Mouse (Mus musculus) CH12.LX (cell line): ENCODE measurements around the gene Togaram2. TPM values are rescaled to one million over a fixed set of nuclear protein-coding genes. Genes with fewer than 3 reads are reported as not detected.

ENCODE experiments used
- DNase-seq: peaks from one replicate; pipeline ENCODE4 v3.0.0-alpha.2; 2013; ENCODE audit errors: extremely low read depth
- H3K27ac ChIP-seq: 2 replicates; pipeline ENCODE4 v1.5.1; 2012; ENCODE audit warnings: low read depth, mild to moderate bottlenecking, control low read depth, moderate library complexity; ENCODE audit not compliant: insufficient read depth
- H3K27me3 ChIP-seq: replicated peaks from 2 replicates; pipeline ENCODE3; 2012; ENCODE audit warnings: inconsistent platforms
- H3K36me3 ChIP-seq, 2 experiments: replicated peaks in 1 of 2; 2 replicates each; pipeline versions ENCODE3 to v1.6.1; 2012; ENCODE audit warnings: inconsistent platforms in 1 of 2, low read length in 1 of 2, mild to moderate bottlenecking in 1 of 2, mixed read lengths in 1 of 2, moderate library complexity in 1 of 2; ENCODE audit not compliant: control insufficient read depth in 1 of 2, insufficient read depth in 1 of 2
- H3K4me1 ChIP-seq, 2 experiments: 2 replicates each; pipeline ENCODE4 v1.6.1; 2012; ENCODE audit warnings: inconsistent platforms in 1 of 2, moderate library complexity in 1 of 2; ENCODE audit not compliant: insufficient read depth in 2 of 2, control insufficient read depth in 1 of 2
- H3K4me2 ChIP-seq: 2 replicates; pipeline ENCODE4 v1.6.1; 2012; ENCODE audit warnings: low read depth, mild to moderate bottlenecking, control low read depth; ENCODE audit not compliant: poor library complexity, insufficient read depth, severe bottlenecking
- H3K4me3 ChIP-seq, 3 experiments: fragments of 150-350 bp in 1 of 3; sonication (generic) in 1 of 3; replicated peaks in 1 of 3; 2 replicates each; pipeline versions ENCODE3 to v1.5.1; 2011 to 2012; ENCODE audit warnings: low read depth in 2 of 3, low read length in 2 of 3, mild to moderate bottlenecking in 2 of 3, moderate library complexity in 2 of 3, control low read depth in 1 of 3, improper control_type of control experiment in 1 of 3, inconsistent platforms in 1 of 3, mixed read lengths in 1 of 3; ENCODE audit not compliant: poor library complexity in 1 of 3
- H3K79me2 ChIP-seq: replicated peaks from 2 replicates; pipeline ENCODE4 v1.6.1; 2012; ENCODE audit warnings: mild to moderate bottlenecking, moderate library complexity; ENCODE audit not compliant: control insufficient read depth, poor library complexity, insufficient read depth, severe bottlenecking; ENCODE audit errors: extremely low read depth
- H3K9ac ChIP-seq: 2 replicates; pipeline ENCODE4 v1.6.1; 2012; ENCODE audit warnings: low read depth, mild to moderate bottlenecking, control low read depth, moderate library complexity; ENCODE audit not compliant: insufficient read depth
- H3K9me3 ChIP-seq: replicated peaks from 2 replicates; pipeline ENCODE3; 2012; ENCODE audit warnings: low read length, inconsistent platforms, mixed read lengths
- CHD1 ChIP-seq: IDR thresholded peaks from 2 replicates; pipeline ENCODE4 v1.6.1; 2012; ENCODE audit warnings: low read depth, low read length, improper control_type of control experiment, inconsistent platforms
- CTCF ChIP-seq, 2 experiments: IDR thresholded peaks in 1 of 2; conservative IDR thresholded peaks in 1 of 2; 2 replicates each; pipeline ENCODE4 v1.5.1; 2011 to 2012; ENCODE audit warnings: low read depth in 2 of 2, low read length in 2 of 2, improper control_type of control experiment in 1 of 2, inconsistent platforms in 1 of 2, mild to moderate bottlenecking in 1 of 2, moderate library complexity in 1 of 2
- E2F4 ChIP-seq: IDR thresholded peaks from 2 replicates; pipeline ENCODE4 v1.6.1; 2011; ENCODE audit warnings: low read depth, low read length, improper control_type of control experiment; ENCODE audit not compliant: insufficient replicate concordance
- ELF1 ChIP-seq: IDR thresholded peaks from 2 replicates; pipeline ENCODE4 v1.6.1; 2014; ENCODE audit warnings: low read depth, mild to moderate bottlenecking, inconsistent platforms, low read length, improper control_type of control experiment
- ETS1 ChIP-seq: conservative IDR thresholded peaks from 2 replicates; pipeline ENCODE4 v1.6.1; 2012; ENCODE audit warnings: low read depth, mild to moderate bottlenecking, inconsistent platforms, low read length, improper control_type of control experiment, moderate library complexity
- JUN ChIP-seq: IDR thresholded peaks from 2 replicates; pipeline ENCODE4 v1.6.1; 2011; ENCODE audit warnings: low read depth, mild to moderate bottlenecking, low read length, improper control_type of control experiment, moderate library complexity; ENCODE audit not compliant: insufficient read depth
- JUND ChIP-seq: conservative IDR thresholded peaks from 2 replicates; pipeline ENCODE4 v1.6.1; 2011; ENCODE audit warnings: low read depth, low read length, improper control_type of control experiment
- KAT2A ChIP-seq: IDR thresholded peaks from 2 replicates; pipeline ENCODE4 v1.6.1; 2012; ENCODE audit warnings: low read length, improper control_type of control experiment, inconsistent platforms; ENCODE audit not compliant: insufficient replicate concordance
- MEF2A ChIP-seq: IDR thresholded peaks from 2 replicates; pipeline ENCODE4 v1.6.1; 2014; ENCODE audit warnings: low read depth, mild to moderate bottlenecking, inconsistent platforms, low read length, improper control_type of control experiment, borderline replicate concordance
- NELFE ChIP-seq: IDR thresholded peaks from 2 replicates; pipeline ENCODE4 v1.6.1; 2011; ENCODE audit warnings: low read depth, low read length, improper control_type of control experiment
- PAX5 ChIP-seq: IDR thresholded peaks from 2 replicates; pipeline ENCODE4 v1.6.1; 2012; ENCODE audit warnings: low read length, inconsistent platforms, mixed read lengths
- POLR2A ChIP-seq: IDR thresholded peaks from 2 replicates; pipeline ENCODE4 v1.6.1; 2011; ENCODE audit warnings: low read depth, mild to moderate bottlenecking, improper control_type of control experiment, low read length
- POLR2AphosphoS2 ChIP-seq: IDR thresholded peaks from 2 replicates; pipeline ENCODE4 v1.6.1; 2011; ENCODE audit warnings: low read depth, low read length, improper control_type of control experiment
- RAD21 ChIP-seq: IDR thresholded peaks from 2 replicates; pipeline ENCODE4 v1.6.1; 2011; ENCODE audit warnings: low read depth, mild to moderate bottlenecking, low read length, improper control_type of control experiment, moderate library complexity
- SIN3A ChIP-seq: IDR thresholded peaks from 2 replicates; pipeline ENCODE4 v1.6.1; 2012; ENCODE audit warnings: low read length, improper control_type of control experiment, inconsistent platforms
- SMC3 ChIP-seq: IDR thresholded peaks from 2 replicates; pipeline ENCODE4 v1.6.1; 2011; ENCODE audit warnings: low read depth, low read length, improper control_type of control experiment
- TBP ChIP-seq: conservative IDR thresholded peaks from 2 replicates; pipeline ENCODE4 v1.6.1; 2011; ENCODE audit warnings: low read depth, low read length, improper control_type of control experiment
- ZC3H11A ChIP-seq: IDR thresholded peaks from 2 replicates; pipeline ENCODE4 v1.6.1; 2012; ENCODE audit warnings: low read depth, mild to moderate bottlenecking, inconsistent platforms, low read length, improper control_type of control experiment
- ZMIZ1 ChIP-seq: IDR thresholded peaks from 2 replicates; pipeline ENCODE4 v1.6.1; 2012; ENCODE audit warnings: low read depth, mild to moderate bottlenecking, inconsistent platforms, low read length, improper control_type of control experiment
- ZNF384 ChIP-seq: IDR thresholded peaks from 2 replicates; pipeline ENCODE4 v1.6.1; 2012; ENCODE audit warnings: low read depth, low read length, improper control_type of control experiment, inconsistent platforms
- dilution Hi-C: fragments of 300-500 bp; cut with MboI; formaldehyde crosslinking; loops from 2 replicates; pipeline ENCODE4 v1.14.3; 2020; ENCODE audit warnings: low sequenced_read_pairs; ENCODE audit not compliant: extremely low pct_unique_long_range_greater_than_20kb, extremely low pct_ligation_motif_present
- in situ Hi-C: fragments of 300-500 bp; cut with MboI; formaldehyde crosslinking; loops from 3 replicates; pipeline ENCODE4 v1.14.3; 2019; ENCODE audit warnings: low sequenced_read_pairs, low pct_ligation_motif_present, low pct_unique_long_range_greater_than_20kb, mixed read lengths
- polyA plus RNA-seq: library from polyadenylated mRNA; unstranded; fragments of >175 nt; gene quantifications from 2 replicates; pipeline ENCODE4 v1.2.1, GENCODE M21; 2012; ENCODE audit warnings: low read depth; ENCODE audit not compliant: insufficient read length
- total RNA-seq, 2 experiments: library from RNA; depleted of rRNA; stranded (reverse); fragments of 300-350 nt in 1 of 2; fragments of >200 nt in 1 of 2; gene quantifications; 2 replicates each; pipeline ENCODE4 v1.2.3; 2012 to 2014

The Togaram2 gene
- total and polyA plus RNA-seq, 3 experiments = 0.76 to 19.6 (median 2.6) TPM

DNA sequence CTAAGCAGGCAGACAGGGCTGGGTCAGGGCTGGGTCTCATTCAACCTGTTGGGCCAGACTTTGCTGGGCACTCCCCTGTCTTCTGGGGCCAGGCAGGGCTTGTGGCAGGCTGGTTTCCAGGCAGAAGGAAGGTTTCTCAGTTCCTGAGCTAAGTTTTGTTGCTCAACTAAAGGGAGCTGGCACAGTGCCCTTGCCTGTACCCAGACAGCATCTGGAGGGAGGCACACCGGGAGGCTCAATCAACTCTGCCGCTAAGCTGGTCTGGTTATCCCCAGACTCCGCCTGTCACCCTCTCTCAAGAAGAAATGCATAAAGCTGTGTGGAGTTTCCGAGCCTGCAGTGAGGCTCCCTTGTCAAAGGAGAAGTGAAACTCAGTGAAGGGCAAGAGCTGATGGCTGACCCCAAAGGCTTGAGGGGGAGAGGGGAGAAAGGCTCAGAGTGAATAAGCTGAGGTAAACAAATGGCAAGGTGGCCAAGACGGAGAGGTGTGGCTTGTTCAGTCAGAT lies 11.1 kb downstream of the Togaram2 start (continued):
- TF ChIP-seq CTCF (conservative IDR thresholded peaks at IDR 0.05 in 1 of 2, IDR thresholded peaks at IDR 0.05 in 1 of 2; ENCODE audit: low read depth in 2 of 2, low read length in 2 of 2) = no peak
- peak; percentile 78 for TF ChIP-seq ETS1
- TF ChIP-seq MEF2A = peak; percentile 82
- no peak for TF ChIP-seq JUN
- no peak for TF ChIP-seq CHD1
- no peak for TF ChIP-seq ZNF384
- TF ChIP-seq POLR2A = peak; percentile 56; the same call in 1 of the 2 replicates
- 0 out of 2 replicates have a peak, but pooled peaks have one; percentile 24 for TF ChIP-seq ELF1
- no peak for TF ChIP-seq POLR2AphosphoS2
- peak; percentile 55 for TF ChIP-seq JUND
- peak; percentile 85 for TF ChIP-seq SIN3A
- TF ChIP-seq PAX5 = no peak
- TF ChIP-seq NELFE = peak; percentile 29; the same call in 1 of the 2 replicates
- TF ChIP-seq TBP = peak; percentile 64; the same call in 1 of the 2 replicates
- TF ChIP-seq ZC3H11A = no peak
- TF ChIP-seq, all 38 proteins: peak for 23

DNA sequence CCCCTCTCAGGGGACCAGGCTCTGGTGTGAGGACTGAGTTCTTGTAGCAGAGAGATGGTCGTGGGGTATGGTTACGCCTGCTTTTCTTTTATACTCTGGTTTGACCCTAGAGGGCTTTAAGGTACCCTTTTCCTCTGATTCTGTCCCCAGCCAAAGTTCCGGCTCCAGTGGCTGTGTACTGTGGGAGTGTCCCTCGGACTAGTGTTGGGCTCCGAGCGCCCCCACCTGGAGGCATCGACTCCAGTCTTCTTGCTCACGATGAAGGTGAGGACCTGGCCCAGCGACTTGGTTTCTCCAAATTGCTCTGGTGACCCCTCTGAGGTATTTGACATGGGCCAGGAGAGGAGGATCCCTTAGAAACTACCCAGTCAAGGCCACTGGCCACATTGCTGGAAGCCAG lies 14.4 kb downstream of the Togaram2 start:
- H3K79me2 ChIP-seq = no peaks in the 10 kb centered on the region
- no peak for DNase-seq
- no peak overlapping the region for H3K4me3 ChIP-seq
- no peak overlapping the region for H3K9ac ChIP-seq
- no peak for TF ChIP-seq TBP
- peak; percentile 8 for TF ChIP-seq RAD21
- TF ChIP-seq CTCF (conservative IDR thresholded peaks at IDR 0.05 in 1 of 2, IDR thresholded peaks at IDR 0.05 in 1 of 2; ENCODE audit: low read depth in 2 of 2, low read length in 2 of 2) = peak in 1 of 2 experiments; percentile 10; a peak in 1 of 4 replicates
- peak; percentile 10; the same call in 1 of the 2 replicates for TF ChIP-seq SMC3
- TF ChIP-seq E2F4 = no peak
- no peak for TF ChIP-seq MEF2A
- no peak for TF ChIP-seq KAT2A
- no peak for TF ChIP-seq ZMIZ1
- no peak overlapping the region for H3K4me2 ChIP-seq
- no peak overlapping the region for H3K27ac ChIP-seq
- no peaks in the 10 kb centered on the region for H3K27me3 ChIP-seq
- no peaks in the 10 kb centered on the region for H3K9me3 ChIP-seq
- in situ Hi-C loops (no loop called here), dilution Hi-C loops (no loop called here)
- peaks cover 0 to 3% of the 10 kb centered on the region in 2 experiments for H3K36me3 ChIP-seq
- peaks cover 43 to 89% of the 10 kb centered on the region in 2 experiments for H3K4me1 ChIP-seq
